Mouse (Mus musculus) C2C12 (cell line): ENCODE results near the gene Nxn.

Experiments
- CEBPB ChIP-seq: IDR thresholded peaks from one replicate; pipeline ENCODE4 v1.6.1; 2011; ENCODE audit warnings: low read depth, mild to moderate bottlenecking, control low read depth, moderate library complexity
- CTCF ChIP-seq: IDR thresholded peaks from one replicate; pipeline ENCODE4 v1.5.1; 2011; ENCODE audit not compliant: control insufficient read depth, insufficient read depth, insufficient read length
- FOSL1 ChIP-seq: IDR thresholded peaks from one replicate; pipeline ENCODE4 v1.8.0; 2011; ENCODE audit warnings: mild to moderate bottlenecking, low read length; ENCODE audit not compliant: poor library complexity, insufficient read depth, severe bottlenecking
- MAX ChIP-seq: IDR thresholded peaks from one replicate; pipeline ENCODE4 v1.6.1; 2011; ENCODE audit warnings: mild to moderate bottlenecking, control low read depth
- MYOD1 ChIP-seq: IDR thresholded peaks from one replicate; pipeline ENCODE4 v1.6.1; 2011; ENCODE audit warnings: low read depth; ENCODE audit not compliant: control insufficient read depth, insufficient read length
- MYOG ChIP-seq: IDR thresholded peaks from one replicate; pipeline ENCODE4 v1.6.1; 2011; ENCODE audit not compliant: control insufficient read depth, insufficient read length; ENCODE audit errors: extremely low read depth
- USF1 ChIP-seq: IDR thresholded peaks from one replicate; pipeline ENCODE4 v1.6.1; 2011; ENCODE audit warnings: low read depth, mild to moderate bottlenecking, control low read depth, moderate library complexity

DNA sequence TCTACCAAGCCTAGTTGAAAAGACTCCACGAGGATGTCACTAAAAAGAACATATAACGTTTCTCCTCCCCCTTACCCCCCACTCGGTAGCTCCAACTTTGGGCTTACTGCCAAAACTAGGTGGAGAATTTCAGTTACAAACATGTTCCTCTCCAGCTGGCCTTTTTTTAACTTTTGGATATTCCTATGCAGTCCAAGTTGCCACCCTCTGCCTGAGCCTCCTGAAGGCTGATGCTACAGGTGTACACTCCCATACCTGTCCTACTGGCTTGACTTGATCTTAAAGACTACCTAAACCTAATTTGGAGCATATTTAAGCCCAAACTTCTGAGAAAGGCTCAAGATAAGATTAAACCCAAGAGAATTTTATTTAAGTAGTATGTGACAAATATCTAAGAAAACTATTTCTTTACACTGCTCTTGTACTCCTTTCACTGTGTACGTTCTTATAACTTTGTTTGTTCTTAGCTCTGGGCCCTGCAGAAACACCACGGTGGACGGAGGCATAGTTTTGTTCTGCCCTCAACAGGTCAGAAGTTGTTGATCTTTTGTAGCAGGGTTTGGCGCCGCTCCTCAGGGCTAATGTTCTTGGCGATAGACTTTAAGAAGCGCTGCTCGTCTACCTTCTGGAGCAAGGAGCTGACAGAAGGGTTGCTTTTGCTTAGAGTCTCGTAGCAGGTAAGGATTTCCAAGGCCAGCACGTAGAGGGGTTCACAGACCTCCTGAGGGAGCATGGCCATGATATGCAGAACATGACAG, 188.5 kb downstream of the Nxn start:
- TF ChIP-seq CTCF (no peak), USF1 (no peak), MAX (no peak), FOSL1 (no peak), MYOG (no peak), MYOD1 (no peak), CEBPB (no peak)
